Mouse (Mus musculus): ENCODE data around the gene Gdnf. TPM values are rescaled to one million over a fixed set of nuclear protein-coding genes. Genes with fewer than 3 reads are reported as not detected.

Gdnf gene
- total and polyA plus RNA-seq, 3 experiments: not detected

- dilution Hi-C loops (cut with MboI; ENCODE audit: extremely low pct_ligation_motif_present, extremely low pct_unique_long_range_greater_than_20kb, low sequenced_read_pairs) (no loop called here), in situ Hi-C loops (cut with MboI; ENCODE audit: low pct_ligation_motif_present, low pct_unique_long_range_greater_than_20kb, low sequenced_read_pairs) (loop anchor here (25.0 kb wide), 1 partner anchor 353 kb away; no protein-coding TSS in a partner anchor)
- Histone ChIP-seq H3K4me2 (ENCODE audit: insufficient read depth, low read depth, poor library complexity, severe bottlenecking) (no peak overlapping the region), H3K27me3 (replicated peaks) (no peaks in the 10 kb centered on the region), H3K4me1 (ENCODE audit: control insufficient read depth in 1 of 2, insufficient read depth in 2 of 2) (no peaks in the 10 kb centered on the region), H3K27ac (ENCODE audit: insufficient read depth, low read depth) (no peak overlapping the region), H3K9ac (ENCODE audit: insufficient read depth, low read depth) (no peak overlapping the region), H3K36me3 (replicated peaks in 1 of 2; ENCODE audit: control insufficient read depth in 1 of 2, insufficient read depth in 1 of 2, low read length in 1 of 2) (no peaks in the 10 kb centered on the region), H3K9me3 (replicated peaks; ENCODE audit: low read length) (no peaks in the 10 kb centered on the region), H3K79me2 (replicated peaks; ENCODE audit: control insufficient read depth, extremely low read depth, insufficient read depth, poor library complexity, severe bottlenecking) (no peaks in the 10 kb centered on the region), H3K4me3 (replicated peaks in 1 of 3; ENCODE audit: low read depth in 2 of 3, low read length in 2 of 3, poor library complexity in 1 of 3) (no peak overlapping the region)
- no peak for DNase-seq (ENCODE audit: extremely low read depth)
- no peak for TF ChIP-seq CHD2 (IDR thresholded peaks at IDR 0.05; ENCODE audit: low read length)
- no peak for TF ChIP-seq MAX (IDR thresholded peaks at IDR 0.05; ENCODE audit: low read length)
- TF ChIP-seq GABPA (IDR thresholded peaks at IDR 0.05; ENCODE audit: insufficient replicate concordance, low read depth, low read length): no peak
- no peak for TF ChIP-seq EP300 (IDR thresholded peaks at IDR 0.05; ENCODE audit: low read length)
- TF ChIP-seq IRF4 (IDR thresholded peaks at IDR 0.05; ENCODE audit: low read depth, low read length): no peak
- TF ChIP-seq TCF12 (IDR thresholded peaks at IDR 0.05; ENCODE audit: low read depth, low read length): no peak
- TF ChIP-seq NRF1 (IDR thresholded peaks at IDR 0.05; ENCODE audit: low read depth, low read length): no peak
Measured at GRCm38 (mm10) chr15:7815521-7815944, 4.9 kb downstream of the Gdnf start.

DNA sequence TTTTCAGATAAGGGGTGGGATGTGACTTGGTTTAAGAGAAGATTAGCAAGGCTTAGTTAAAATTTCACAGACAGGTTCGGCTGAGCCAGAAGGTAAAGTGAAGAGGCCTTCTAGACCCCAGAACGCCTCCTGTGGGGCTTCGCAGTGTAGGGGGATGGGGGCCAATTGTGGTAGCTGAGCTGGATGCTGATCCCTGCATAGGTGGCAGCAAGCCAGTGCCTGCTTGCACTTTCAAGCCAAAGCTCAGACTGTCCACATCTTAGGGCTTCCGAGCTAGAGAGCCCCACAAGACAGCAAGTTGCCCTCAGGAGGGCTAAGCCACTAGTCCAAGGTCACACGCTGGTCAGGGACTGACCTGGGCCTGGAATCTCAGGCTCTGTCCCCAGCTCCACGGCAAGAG is 13.2 kb downstream of the Gdnf start:
- DNase-seq (ENCODE audit: extremely low read depth): no peak
- TF ChIP-seq MYC (IDR thresholded peaks at IDR 0.05; ENCODE audit: low read depth, low read length) (no peak), NRF1 (IDR thresholded peaks at IDR 0.05; ENCODE audit: low read depth, low read length) (no peak), TCF12 (IDR thresholded peaks at IDR 0.05; ENCODE audit: low read depth, low read length) (no peak), CHD1 (IDR thresholded peaks at IDR 0.05; ENCODE audit: low read depth, low read length) (no peak), HCFC1 (IDR thresholded peaks at IDR 0.05; ENCODE audit: low read depth, low read length) (no peak), E2F4 (IDR thresholded peaks at IDR 0.05; ENCODE audit: insufficient replicate concordance, low read depth, low read length) (no peak)
- H3K4me2 ChIP-seq (ENCODE audit: insufficient read depth, low read depth, poor library complexity, severe bottlenecking): no peak overlapping the region

DNA sequence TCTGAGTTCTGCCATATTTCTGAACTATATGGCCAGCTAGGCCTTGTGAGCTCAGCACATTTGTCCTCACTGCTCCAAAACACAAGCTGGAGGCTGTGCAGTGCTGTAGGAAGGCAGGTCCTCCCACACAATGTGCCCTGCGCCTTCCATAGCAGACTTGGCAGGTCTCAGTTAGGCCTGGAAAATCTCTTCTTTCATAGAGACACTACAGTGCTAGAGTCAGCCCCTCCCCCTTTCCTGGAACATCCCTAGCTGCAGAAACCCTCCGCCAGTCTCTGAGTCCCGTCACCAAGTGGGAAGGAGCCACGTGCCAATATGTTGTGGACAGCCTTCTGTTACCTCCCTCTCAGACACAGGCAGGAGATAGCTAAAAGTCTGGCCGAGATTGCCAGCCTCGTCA is 14.9 kb downstream of the Gdnf start:
- DNase-seq (ENCODE audit: extremely low read depth): no peak
- no peaks in the 10 kb centered on the region for H3K79me2 ChIP-seq (replicated peaks; ENCODE audit: control insufficient read depth, extremely low read depth, insufficient read depth, poor library complexity, severe bottlenecking)
- H3K27me3 ChIP-seq (replicated peaks): no peaks in the 10 kb centered on the region
- dilution Hi-C loops (cut with MboI; ENCODE audit: extremely low pct_ligation_motif_present, extremely low pct_unique_long_range_greater_than_20kb, low sequenced_read_pairs) (no loop called here), in situ Hi-C loops (cut with MboI; ENCODE audit: low pct_ligation_motif_present, low pct_unique_long_range_greater_than_20kb, low sequenced_read_pairs) (no loop called here)
- no peaks in the 10 kb centered on the region for H3K36me3 ChIP-seq (replicated peaks in 1 of 2; ENCODE audit: control insufficient read depth in 1 of 2, insufficient read depth in 1 of 2, low read length in 1 of 2)
- H3K4me2 ChIP-seq (ENCODE audit: insufficient read depth, low read depth, poor library complexity, severe bottlenecking): no peak overlapping the region
- H3K9me3 ChIP-seq (replicated peaks; ENCODE audit: low read length): no peaks in the 10 kb centered on the region
- no peak overlapping the region for H3K9ac ChIP-seq (ENCODE audit: insufficient read depth, low read depth)
- H3K27ac ChIP-seq (ENCODE audit: insufficient read depth, low read depth): no peak overlapping the region
- no peaks in the 10 kb centered on the region for H3K4me1 ChIP-seq (ENCODE audit: control insufficient read depth in 1 of 2, insufficient read depth in 2 of 2)
- H3K4me3 ChIP-seq (replicated peaks in 1 of 3; ENCODE audit: low read depth in 2 of 3, low read length in 2 of 3, poor library complexity in 1 of 3): no peak overlapping the region
- TF ChIP-seq SMC3 (IDR thresholded peaks at IDR 0.05; ENCODE audit: low read depth, low read length): no peak
- no peak for TF ChIP-seq TBP (conservative IDR thresholded peaks at IDR 0.05; ENCODE audit: low read depth, low read length)
- no peak for TF ChIP-seq EP300 (IDR thresholded peaks at IDR 0.05; ENCODE audit: low read length)
- no peak for TF ChIP-seq USF1 (IDR thresholded peaks at IDR 0.05; ENCODE audit: low read depth, low read length)
- TF ChIP-seq JUN (IDR thresholded peaks at IDR 0.05; ENCODE audit: insufficient read depth, low read depth, low read length): no peak
- TF ChIP-seq CHD1 (IDR thresholded peaks at IDR 0.05; ENCODE audit: low read depth, low read length): no peak
- TF ChIP-seq POLR2A (IDR thresholded peaks at IDR 0.05; ENCODE audit: low read depth, low read length): no peak

More for the DNA sequence above, 13.2 kb downstream of the Gdnf start:
- no peaks in the 10 kb centered on the region for H3K36me3 ChIP-seq (replicated peaks in 1 of 2; ENCODE audit: control insufficient read depth in 1 of 2, insufficient read depth in 1 of 2, low read length in 1 of 2)
- in situ Hi-C loops (cut with MboI; ENCODE audit: low pct_ligation_motif_present, low pct_unique_long_range_greater_than_20kb, low sequenced_read_pairs): loop anchor here (25.0 kb wide), 1 partner anchor 362 kb away; no protein-coding TSS in a partner anchor
- dilution Hi-C loops (cut with MboI; ENCODE audit: extremely low pct_ligation_motif_present, extremely low pct_unique_long_range_greater_than_20kb, low sequenced_read_pairs): no loop called here
- H3K9me3 ChIP-seq (replicated peaks; ENCODE audit: low read length): no peaks in the 10 kb centered on the region
- no peaks in the 10 kb centered on the region for H3K4me1 ChIP-seq (ENCODE audit: control insufficient read depth in 1 of 2, insufficient read depth in 2 of 2)
- H3K9ac ChIP-seq (ENCODE audit: insufficient read depth, low read depth): no peak overlapping the region
- H3K4me3 ChIP-seq (replicated peaks in 1 of 3; ENCODE audit: low read depth in 2 of 3, low read length in 2 of 3, poor library complexity in 1 of 3): no peak overlapping the region
- H3K27ac ChIP-seq (ENCODE audit: insufficient read depth, low read depth): no peak overlapping the region
- H3K27me3 ChIP-seq (replicated peaks): no peaks in the 10 kb centered on the region
- H3K79me2 ChIP-seq (replicated peaks; ENCODE audit: control insufficient read depth, extremely low read depth, insufficient read depth, poor library complexity, severe bottlenecking): no peaks in the 10 kb centered on the region
